Mouse (Mus musculus): ENCODE results near the gene Sytl3.

- no peak for TF ChIP-seq CTCF (IDR thresholded peaks at IDR 0.05; ENCODE audit: control insufficient read depth, insufficient read depth, insufficient replicate concordance, low read depth, low read length)
- TF ChIP-seq POLR2A (IDR thresholded peaks at IDR 0.05; ENCODE audit: control insufficient read depth, low read depth, low read length): no peak
Observed at GRCm38 (mm10) chr17:6729244-6729742, 70.4 kb downstream of the Sytl3 start.
